Mouse (Mus musculus): Measurements from ENCODE around the gene Ska2. TPM values are rescaled to one million over a fixed set of nuclear protein-coding genes. Genes with fewer than 3 reads are reported as not detected.

Ska2 gene
- polyA plus RNA-seq, 1 experiment from 2014 or later = 86.2 TPM

MicroRNAs encoded within 50 kb of the gene (microRNA counts, 519-probe panel; counts per million panel counts)
- microRNA mmu-miR-301a = 4,710 counts per million, percentile 91 among the panel's probes with 10 or more counts

Small RNA genes lying within 50 kb of the gene (microRNA-seq; reads per million reads assigned to microRNA genes)
- gene Mir301 = 1,302 reads per million, percentile 78 among the genes with 10 or more reads in this experiment

Other genes starting within 250 kb of the Ska2 start
- gene Ypel2, start 115.5 kb upstream of the Ska2 start, polyA plus RNA-seq (2015; fragmentation: Nextera tagmentation; extraction: Ambion mirVana) = 11.6 and 12.5 TPM in 2 replicates
- gene Gdpd1, start 35.2 kb upstream of the Ska2 start, polyA plus RNA-seq (2015; fragmentation: Nextera tagmentation; extraction: Ambion mirVana) = 26.8 and 28.3 TPM in 2 replicates
- 24.8 and 24.9 TPM in 2 replicates for gene Smg8, start 22.5 kb upstream of the Ska2 start, polyA plus RNA-seq (2015; fragmentation: Nextera tagmentation; extraction: Ambion mirVana)
- gene Prr11, start 526 bp upstream of the Ska2 start, polyA plus RNA-seq (2015; fragmentation: Nextera tagmentation; extraction: Ambion mirVana) = 6.7 and 7.9 TPM in 2 replicates
- gene Trim37, start 17.8 kb downstream of the Ska2 start, polyA plus RNA-seq (2015; fragmentation: Nextera tagmentation; extraction: Ambion mirVana) = 21.3 and 25.0 TPM in 2 replicates
- gene Ppm1e, start 249.8 kb downstream of the Ska2 start, polyA plus RNA-seq (2015; fragmentation: Nextera tagmentation; extraction: Ambion mirVana) = 2.1 TPM in 2 replicates